Mouse (Mus musculus): ENCODE measurements around the gene Dnajc14. TPM values are rescaled to one million over a fixed set of nuclear protein-coding genes. Genes with fewer than 3 reads are reported as not detected.

Dnajc14 gene
- polyA plus RNA-seq (2012; rRNA removed) = 6.7 and 6.8 TPM in 2 replicates

GRCm38 (mm10) chr10:128803771-128804270, at the start of gene Dnajc14:
TSS of gene Dnajc14 (plus strand) at chr10:128804062.

GRCm38 (mm10) chr10:128790398-128791124, 13.3 kb upstream of the Dnajc14 start, which contains the start of gene Mmp19:
TSS of gene Mmp19 (plus strand) at chr10:128790910.

DNA sequence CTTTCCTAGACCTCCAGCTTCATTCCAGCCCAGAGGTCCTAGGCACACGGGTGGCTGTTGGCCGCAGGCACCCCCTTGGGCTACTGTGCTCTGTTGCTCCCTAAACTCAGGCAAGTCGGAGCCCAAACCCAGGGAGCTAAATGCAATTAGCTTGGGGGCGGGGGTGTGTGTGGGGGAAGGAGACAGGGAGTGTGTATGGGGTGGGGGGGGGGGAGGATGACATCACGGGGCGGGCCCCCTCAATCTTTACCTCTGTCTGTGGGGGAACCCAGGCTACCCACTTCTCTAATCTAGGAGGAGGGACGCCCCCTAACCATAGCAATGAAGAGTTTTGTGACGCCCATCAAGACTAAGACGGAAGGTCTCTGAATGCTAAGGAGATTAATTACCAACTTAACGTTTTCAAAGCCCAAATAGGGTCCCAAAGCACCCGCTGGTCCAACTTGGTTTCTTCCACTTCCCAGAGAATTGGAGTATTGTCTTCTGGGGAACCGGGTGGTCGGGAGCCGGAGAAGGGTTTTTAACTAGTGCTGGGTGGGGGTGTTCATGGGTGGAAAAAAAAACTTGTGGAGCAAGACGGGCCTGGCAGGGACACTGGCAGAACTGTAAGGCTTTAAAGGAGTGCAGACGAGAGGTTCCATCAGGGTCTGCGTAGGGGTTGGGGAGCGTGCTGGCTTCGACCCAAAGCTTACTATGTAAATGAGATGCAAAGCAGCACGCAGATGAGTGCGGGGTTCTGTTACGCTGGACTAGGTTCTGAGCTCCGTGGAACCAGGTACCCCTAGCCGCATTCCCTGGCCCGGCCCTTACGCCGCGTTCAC, 619 bp downstream of the Dnajc14 start, which contains the start of gene Tmem198b:
TSS of gene Tmem198b (minus strand) at position 100 of the 821 bp plus-strand sequence.

DNA sequence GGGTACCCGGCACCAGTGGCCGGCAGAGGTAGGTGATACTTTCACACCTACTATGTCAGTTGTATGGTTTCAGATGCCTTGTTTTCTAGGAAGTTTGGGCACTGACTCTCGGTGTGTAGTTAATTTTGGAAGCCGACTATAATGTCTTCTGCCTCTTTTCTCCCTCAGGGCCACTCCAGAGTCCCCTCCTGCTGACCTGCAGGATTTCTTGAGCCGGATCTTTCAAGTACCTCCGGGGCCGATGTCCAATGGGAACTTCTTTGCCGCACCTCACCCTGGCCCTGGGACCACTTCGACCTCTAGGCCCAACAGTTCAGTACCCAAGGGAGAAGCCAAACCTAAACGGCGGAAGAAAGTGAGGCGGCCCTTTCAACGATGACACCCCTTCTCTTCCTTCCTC, 13.2 kb downstream of the Dnajc14 start, which contains the start of gene Sarnp:
TSS of gene Sarnp (plus strand) at position 301 of the 400 bp plus-strand sequence.

GRCm38 (mm10) chr10:128821358-128822056, 17.6 kb downstream of the Dnajc14 start, which contains the start of gene Ormdl2:
TSS of gene Ormdl2 (minus strand) at chr10:128821645.

Other genes with a start within 250 kb of the Dnajc14 start
- 67.0 and 72.0 TPM in 2 replicates for gene Pa2g4, start 238.1 kb upstream of the Dnajc14 start, polyA plus RNA-seq (2012; rRNA removed)
- 7.5 and 8.2 TPM in 2 replicates for gene Erbb3, start 214.4 kb upstream of the Dnajc14 start, polyA plus RNA-seq (2012; rRNA removed)
- 667 and 775 TPM in 2 replicates for gene Rps26, start 177.3 kb upstream of the Dnajc14 start, polyA plus RNA-seq (2012; rRNA removed)
- 0.72 and 1.2 TPM in 2 replicates for gene Ikzf4, start 158.1 kb upstream of the Dnajc14 start, polyA plus RNA-seq (2012; rRNA removed)
- gene Suox, start 130.0 kb upstream of the Dnajc14 start, polyA plus RNA-seq (2012; rRNA removed) = 6.8 and 8.7 TPM in 2 replicates
- 32.7 and 34.3 TPM in 2 replicates for gene Rab5b, start 107.8 kb upstream of the Dnajc14 start, polyA plus RNA-seq (2012; rRNA removed)
- 0.49 and 0.59 TPM in 2 replicates for gene Pmel, start 99.9 kb upstream of the Dnajc14 start, polyA plus RNA-seq (2012; rRNA removed)
- 31.5 and 32.7 TPM in 2 replicates for gene Cdk2, start 99.0 kb upstream of the Dnajc14 start, polyA plus RNA-seq (2012; rRNA removed)
- gene Dgka, start 59.2 kb upstream of the Dnajc14 start, polyA plus RNA-seq (2012; rRNA removed) = 4.4 and 4.6 TPM in 2 replicates
- 15.6 and 15.9 TPM in 2 replicates for gene Pym1, start 56.2 kb upstream of the Dnajc14 start, polyA plus RNA-seq (2012; rRNA removed)
- gene Mmp19, start 13.2 kb upstream of the Dnajc14 start, polyA plus RNA-seq (2012; rRNA removed) = 11.1 and 11.9 TPM in 2 replicates
- gene Tmem198b, start 308 bp downstream of the Dnajc14 start, polyA plus RNA-seq (2012; rRNA removed) = 2.8 and 3.0 TPM in 2 replicates
- 46.5 and 49.9 TPM in 2 replicates for gene Sarnp, start 13.3 kb downstream of the Dnajc14 start, polyA plus RNA-seq (2012; rRNA removed)
- 54.1 and 59.0 TPM in 2 replicates for gene Ormdl2, start 17.6 kb downstream of the Dnajc14 start, polyA plus RNA-seq (2012; rRNA removed)
- 0.09 and 0.11 TPM in 2 replicates for gene Gdf11, start 87.7 kb downstream of the Dnajc14 start, polyA plus RNA-seq (2012; rRNA removed)
- gene Cd63, start 96.9 kb downstream of the Dnajc14 start, polyA plus RNA-seq (2012; rRNA removed) = 56.7 and 68.3 TPM in 2 replicates
- 23.6 and 27.6 TPM in 2 replicates for gene Rdh5, start 118.8 kb downstream of the Dnajc14 start, polyA plus RNA-seq (2012; rRNA removed)
- gene Bloc1s1, start 120.0 kb downstream of the Dnajc14 start, polyA plus RNA-seq (2012; rRNA removed) = 126 and 132 TPM in 2 replicates
- 0.36 and 0.44 TPM in 2 replicates for gene Itga7, start 129.8 kb downstream of the Dnajc14 start, polyA plus RNA-seq (2012; rRNA removed)
- 0.27 and 0.96 TPM in 2 replicates for gene Mettl7b, start 156.9 kb downstream of the Dnajc14 start, polyA plus RNA-seq (2012; rRNA removed)
- gene Olfr9, start 185.4 kb downstream of the Dnajc14 start, polyA plus RNA-seq (2012; rRNA removed) = not detected in 2 replicates
- gene Olfr763, start 206.7 kb downstream of the Dnajc14 start, polyA plus RNA-seq (2012; rRNA removed) = not detected in 2 replicates
- gene Olfr764-ps1, start 235.8 kb downstream of the Dnajc14 start, polyA plus RNA-seq (2012; rRNA removed) = not detected in 2 replicates
- gene Olfr765, start 245.9 kb downstream of the Dnajc14 start, polyA plus RNA-seq (2012; rRNA removed) = not detected in 2 replicates

Measured in liver, embryonic 18 days (tissue).